Mouse (Mus musculus): ENCODE results near the gene Gm5415.
"Not testable (repeated sequence)": the region's sequence is repeated elsewhere in the genome, so short reads cannot be mapped to it uniquely, and the experiment has no call there.

The Gm5415 gene

DNA sequence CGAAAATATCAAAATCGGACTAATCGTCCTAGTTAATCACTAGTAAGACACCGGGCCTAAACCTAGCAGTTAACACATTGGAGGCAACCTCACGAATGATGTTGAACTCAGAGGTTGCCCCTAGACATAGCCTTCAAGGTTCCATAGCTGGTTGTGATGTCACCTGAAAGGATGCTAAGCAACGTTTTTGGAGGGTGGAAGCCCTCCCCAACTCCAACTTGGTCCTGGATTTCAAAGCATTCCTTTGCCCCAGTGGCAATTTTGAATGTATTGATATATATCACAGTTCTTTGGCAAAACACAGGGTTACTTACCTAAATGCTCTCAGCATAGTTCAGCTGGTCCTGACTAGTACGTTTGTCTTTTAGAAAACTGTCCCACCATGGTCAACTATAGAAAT lies at the start of gene Gm5415:
TSS of gene Gm5415 (minus strand) at position 101 of the 400 bp plus-strand sequence.
- not testable (repeated sequence) for DNase-seq (ENCODE audit: low read depth)

DNA sequence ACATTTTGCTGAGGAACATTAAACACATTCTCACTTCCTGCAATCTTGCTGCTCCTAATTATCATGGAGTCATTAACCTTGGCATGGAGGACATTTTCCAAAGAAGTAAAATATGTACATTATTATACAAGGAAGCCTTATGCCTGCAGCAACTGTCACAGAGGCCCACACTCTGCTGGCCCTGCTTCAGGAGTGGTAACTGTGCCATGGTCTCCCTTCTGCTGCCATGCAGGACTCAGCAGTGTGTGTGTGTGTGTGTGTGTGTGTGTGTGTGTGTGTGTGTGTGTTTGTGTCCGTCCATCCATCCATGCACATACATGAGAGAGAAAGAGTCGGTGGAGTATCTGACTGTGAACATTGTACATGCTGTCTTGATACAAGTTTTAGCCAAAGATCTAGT lies 21.8 kb upstream of the Gm5415 start:
- DNase-seq (ENCODE audit: low read depth), result no peak

DNA sequence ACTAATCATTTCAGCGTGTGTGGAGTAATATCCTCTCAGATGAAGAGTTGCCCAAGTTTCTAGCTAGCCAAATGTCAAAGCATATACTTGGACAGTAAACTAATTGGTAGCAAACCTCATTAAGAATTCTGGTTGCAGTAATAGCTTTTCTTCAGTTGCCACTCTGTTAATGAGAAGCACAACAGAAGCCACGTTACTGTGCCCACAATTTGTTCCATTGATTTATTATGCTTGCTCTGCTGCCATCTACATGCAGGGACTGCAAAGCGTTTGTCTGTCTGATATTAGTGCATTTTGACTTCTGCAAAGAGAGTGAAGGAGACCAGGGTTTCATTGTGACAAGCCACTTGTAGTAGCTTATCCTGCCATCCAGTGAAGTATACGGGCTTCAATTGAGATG lies 6.8 kb upstream of the Gm5415 start:
- DNase-seq (ENCODE audit: low read depth), result no peak

DNA sequence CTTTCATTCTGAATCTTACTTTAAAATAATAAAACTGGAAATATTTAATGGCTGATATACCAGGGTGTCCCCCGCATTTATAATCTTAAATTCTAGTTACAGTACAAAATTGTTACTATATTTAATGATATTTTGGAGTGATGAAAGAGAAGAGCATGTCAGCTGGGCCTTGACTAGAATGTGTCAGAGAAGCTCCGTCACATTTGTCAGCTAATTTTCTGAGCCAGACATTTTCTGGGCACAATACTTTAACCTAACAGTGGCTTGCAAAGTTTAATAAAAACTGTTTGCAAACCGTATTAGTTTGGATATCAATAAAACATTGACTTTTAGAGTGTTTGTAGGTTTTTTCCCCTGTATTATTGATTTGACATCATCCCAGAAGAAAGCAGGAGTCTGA lies 6.4 kb upstream of the Gm5415 start:
- DNase-seq (ENCODE audit: low read depth), result no peak

DNA sequence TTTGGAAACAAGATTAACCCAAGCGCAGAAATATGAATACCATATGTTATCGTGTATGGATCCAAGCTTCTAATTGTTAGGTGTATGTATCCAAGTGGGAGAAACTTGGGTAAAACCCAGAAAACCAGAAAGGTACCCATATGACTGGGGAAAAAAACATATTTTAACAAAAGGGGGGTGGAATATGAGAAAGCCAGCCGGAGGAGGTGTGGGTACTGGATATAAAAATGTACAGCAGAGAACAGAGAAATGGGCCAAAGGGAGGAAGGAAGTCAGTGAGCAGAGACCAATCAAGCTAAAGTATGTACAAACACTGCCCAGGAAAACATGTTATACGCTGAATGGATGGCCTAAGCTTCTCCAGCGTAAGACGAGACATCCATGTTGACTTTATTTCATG lies 43.7 kb downstream of the Gm5415 start:
- DNase-seq (ENCODE audit: low read depth), result no peak

All from c-Kit-positive CD71-negative TER-119-negative erythroid progenitor cells, embryonic 14.5 days (primary cell).